Mouse (Mus musculus) liver, adult 2 months (tissue): ENCODE measurements around the gene Cask. TPM values are rescaled to one million over a fixed set of nuclear protein-coding genes. Genes with fewer than 3 reads are reported as not detected.

Experiments
- DNase-seq: peaks from one replicate; pipeline ENCODE4 v3.0.0-alpha.2; 2011; ENCODE audit warnings: low read depth, low spot score; ENCODE audit errors: extremely low read depth
- H3K27ac ChIP-seq: fragments of 200-500 bp; replicated peaks from 2 replicates; pipeline ENCODE4 v1.5.1; 2012; ENCODE audit warnings: low read depth, mild to moderate bottlenecking, control low read depth, inconsistent platforms, low read length; ENCODE audit not compliant: insufficient read depth
- H3K27me3 ChIP-seq: fragments of 200-500 bp; 2 replicates; pipeline ENCODE4 v1.6.1; 2012; ENCODE audit warnings: mild to moderate bottlenecking, moderate library complexity, low read length, inconsistent platforms; ENCODE audit not compliant: control insufficient read depth, insufficient read depth
- H3K36me3 ChIP-seq: fragments of 200-500 bp; 2 replicates; pipeline ENCODE4 v1.6.1; 2012; ENCODE audit warnings: low read length, inconsistent platforms; ENCODE audit not compliant: control insufficient read depth, insufficient read depth
- H3K4me1 ChIP-seq: fragments of 200-500 bp; 2 replicates; pipeline ENCODE4 v1.6.1; 2011; ENCODE audit warnings: low read length; ENCODE audit not compliant: control insufficient read depth, insufficient read depth
- H3K4me3 ChIP-seq: fragments of 200-500 bp; 2 replicates; pipeline ENCODE4 v1.5.1; 2011; ENCODE audit warnings: low read depth, mild to moderate bottlenecking, control low read depth, low read length, moderate library complexity; ENCODE audit not compliant: insufficient read depth
- H3K79me2 ChIP-seq: fragments of 200-500 bp; 2 replicates; pipeline ENCODE4 v1.6.1; 2012; ENCODE audit warnings: inconsistent platforms, mild to moderate bottlenecking, low read length, moderate library complexity; ENCODE audit not compliant: control insufficient read depth, insufficient read depth
- H3K9ac ChIP-seq: fragments of 200-500 bp; 2 replicates; pipeline ENCODE4 v1.6.1; 2012; ENCODE audit warnings: low read depth, mild to moderate bottlenecking, control low read depth, inconsistent platforms, low read length
- CTCF ChIP-seq: fragments of 200-500 bp; IDR thresholded peaks from 2 replicates; pipeline ENCODE4 v1.5.1; 2011; ENCODE audit warnings: low read depth, low read length, control low read depth
- POLR2A ChIP-seq: fragments of 200-500 bp; IDR thresholded peaks from 2 replicates; pipeline ENCODE4 v1.6.1; 2011; ENCODE audit warnings: low read length, control low read depth; ENCODE audit not compliant: insufficient read depth; ENCODE audit errors: extremely low read depth
- WGBS: fragments of 180-500 bp; shearing (Covaris S2); methylation state at CpG from one replicate; pipeline ENCODE4 v1.1.7; 2018; 5-methylcytosine and 5-hydroxymethylcytosine counted together
- polyA plus RNA-seq: library from polyadenylated mRNA; depleted of rRNA; stranded (reverse); fragments of >200 nt; gene quantifications from 2 replicates; pipeline ENCODE4 v1.2.3, GENCODE M21; 2012
- total RNA-seq: library from RNA; depleted of rRNA; stranded (reverse); fragments of >200 nt; gene quantifications from 2 replicates; pipeline ENCODE4 v1.2.3, GENCODE M21; 2014

Cask gene
- total and polyA plus RNA-seq, 2 experiments = 2.7 to 10.6 TPM

- H3K4me3 ChIP-seq = no peak overlapping the region
- H3K79me2 ChIP-seq = no peaks in the 10 kb centered on the region
- no peak overlapping the region for H3K9ac ChIP-seq
- H3K27me3 ChIP-seq = 0 out of 2 replicates have a peak, but pooled peaks cover 6% of the 10 kb centered on the region
- no peak for TF ChIP-seq POLR2A
- no peak for TF ChIP-seq CTCF
- no peak overlapping the region for H3K27ac ChIP-seq
- no peak for DNase-seq
- no peaks in the 10 kb centered on the region for H3K36me3 ChIP-seq
- WGBS = 100% methylated on average over 1 of the region's 1 CpGs
- no peaks in the 10 kb centered on the region for H3K4me1 ChIP-seq
These were observed 361.4 kb downstream of the Cask start for GRCm38 (mm10) chrX:13489761-13490160.

DNA sequence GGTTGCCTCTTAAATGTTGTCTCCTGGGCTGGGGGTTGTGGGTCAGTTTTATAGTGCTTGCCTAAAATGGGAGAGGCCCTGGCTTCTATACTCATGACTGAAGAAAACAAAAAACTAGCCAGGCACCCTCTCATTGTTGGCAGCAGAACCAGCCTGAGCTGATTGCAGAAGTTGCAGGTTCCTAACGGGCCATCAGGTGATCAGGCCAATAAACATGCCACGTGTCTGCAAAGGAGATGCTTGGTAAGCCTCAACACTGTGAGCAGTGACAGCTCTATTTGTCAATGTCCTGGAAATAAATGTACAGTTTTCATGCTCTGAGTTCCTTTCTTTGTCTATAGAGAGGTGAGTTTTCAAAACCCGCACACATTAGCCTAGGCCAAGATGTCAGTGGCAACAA, 362.2 kb downstream of the Cask start:
- H3K4me1 ChIP-seq = no peaks in the 10 kb centered on the region
- TF ChIP-seq POLR2A (no peak), CTCF (no peak)
- no peak for DNase-seq
- no peak overlapping the region for H3K9ac ChIP-seq
- no peaks in the 10 kb centered on the region for H3K79me2 ChIP-seq
- 78% methylated on average over 3 of the region's 3 CpGs for WGBS
- H3K27me3 ChIP-seq = 0 out of 2 replicates have a peak, but pooled peaks cover 6% of the 10 kb centered on the region
- no peaks in the 10 kb centered on the region for H3K36me3 ChIP-seq
- no peak overlapping the region for H3K27ac ChIP-seq
- no peak overlapping the region for H3K4me3 ChIP-seq

- Histone ChIP-seq H3K27ac (no peak overlapping the region), H3K79me2 (no peaks in the 10 kb centered on the region)
These were observed 366.7 kb downstream of the Cask start for GRCm38 (mm10) chrX:13484447-13484846.

GRCm38 (mm10) chrX:13482576-13482975, 368.6 kb downstream of the Cask start:
- H3K9ac ChIP-seq = no peak overlapping the region
- no peak for TF ChIP-seq POLR2A
- TF ChIP-seq CTCF = no peak
- no peaks in the 10 kb centered on the region for H3K79me2 ChIP-seq
- 0 out of 2 replicates have a peak, but pooled peaks cover 6% of the 10 kb centered on the region for H3K27me3 ChIP-seq
- no peak overlapping the region for H3K4me3 ChIP-seq
- H3K36me3 ChIP-seq = no peaks in the 10 kb centered on the region
- no peak overlapping the region for H3K27ac ChIP-seq
- WGBS = 72% methylated on average over 1 of the region's 1 CpGs
- DNase-seq = no peak
- H3K4me1 ChIP-seq = no peaks in the 10 kb centered on the region

More at GRCm38 (mm10) chrX:13484447-13484846, 366.7 kb downstream of the Cask start:
- H3K4me3 ChIP-seq = no peak overlapping the region
- TF ChIP-seq POLR2A (no peak), CTCF (no peak)
- H3K36me3 ChIP-seq = no peaks in the 10 kb centered on the region
- no peak for DNase-seq
- H3K27me3 ChIP-seq = 0 out of 2 replicates have a peak, but pooled peaks cover 6% of the 10 kb centered on the region
- no peaks in the 10 kb centered on the region for H3K4me1 ChIP-seq
- H3K9ac ChIP-seq = no peak overlapping the region

DNA sequence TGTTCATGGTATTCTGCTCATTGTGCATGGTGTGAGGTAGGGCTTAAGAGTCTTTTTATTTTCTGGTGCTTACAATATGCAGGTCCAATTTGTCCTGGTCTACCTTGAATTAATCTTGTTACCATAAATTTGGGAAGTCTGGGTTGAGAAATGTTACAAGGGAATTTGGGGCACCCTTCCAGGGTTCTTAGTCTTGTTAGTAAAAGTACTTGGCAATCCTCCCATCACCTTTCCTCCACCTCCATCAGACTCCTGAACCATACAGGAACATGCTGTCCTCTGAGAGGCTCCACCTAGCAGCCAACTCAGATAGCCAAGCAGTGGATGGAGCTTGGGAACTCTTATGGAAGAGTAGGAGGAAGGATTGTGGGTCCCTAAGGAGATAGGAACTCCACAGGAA, 371.6 kb downstream of the Cask start:
- no peaks in the 10 kb centered on the region for H3K27me3 ChIP-seq
- TF ChIP-seq CTCF = no peak
- no peak for TF ChIP-seq POLR2A
- H3K36me3 ChIP-seq = no peaks in the 10 kb centered on the region
- no peak overlapping the region for H3K27ac ChIP-seq
- H3K4me1 ChIP-seq = no peaks in the 10 kb centered on the region
- H3K9ac ChIP-seq = no peak overlapping the region
- no peaks in the 10 kb centered on the region for H3K79me2 ChIP-seq
- no peak overlapping the region for H3K4me3 ChIP-seq
- DNase-seq = no peak

DNA sequence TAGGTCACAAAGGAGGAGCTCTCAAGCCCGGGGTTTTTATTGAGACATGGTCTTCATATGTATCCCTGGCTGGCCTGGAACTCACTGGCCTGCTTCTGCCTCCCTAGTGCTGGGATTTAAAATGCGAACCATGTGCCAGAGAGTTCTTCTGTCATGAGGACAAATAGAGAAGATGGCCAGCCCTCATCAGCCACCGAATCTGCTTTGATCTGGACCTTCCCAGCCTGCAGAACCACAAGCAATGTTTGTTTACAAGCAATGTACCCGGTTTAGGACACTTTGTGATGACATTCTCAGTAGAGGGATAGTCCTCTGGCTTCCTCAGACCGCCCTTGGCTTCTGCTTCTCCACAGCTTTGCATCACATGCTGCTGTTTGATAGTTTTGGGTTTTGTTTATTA, 372.9 kb downstream of the Cask start:
- Histone ChIP-seq H3K4me1 (no peaks in the 10 kb centered on the region), H3K4me3 (no peak overlapping the region), H3K79me2 (no peaks in the 10 kb centered on the region), H3K9ac (no peak overlapping the region), H3K27ac (no peak overlapping the region), H3K27me3 (no peaks in the 10 kb centered on the region), H3K36me3 (no peaks in the 10 kb centered on the region)
- 67% methylated on average over 5 of the region's 5 CpGs for WGBS
- no peak for DNase-seq
- TF ChIP-seq POLR2A (no peak), CTCF (no peak)
